Mouse (Mus musculus) intestine, postnatal 0 days (tissue): ENCODE data around the gene Gm20823. TPM values are rescaled to one million over a fixed set of nuclear protein-coding genes. Genes with fewer than 3 reads are reported as not detected.
"Not testable (repeated sequence)": the region's sequence is repeated elsewhere in the genome, so short reads cannot be mapped to it uniquely, and the experiment has no call there.

Experiments used
- ATAC-seq: fragments of 200-750 bp; cut with Nextera tagmentation; 2 replicates; pipeline ENCODE4 v1.8.0; 2017; ENCODE audit warnings: mild to moderate bottlenecking, moderate TSS enrichment, moderate library complexity
- H3K27ac ChIP-seq: fragments of 300-500 bp; sonication (generic); 2 replicates; pipeline ENCODE4 v1.5.1; 2014; ENCODE audit warnings: mild to moderate bottlenecking, low read depth, low read length, moderate library complexity
- H3K27me3 ChIP-seq: fragments of 300-500 bp; sonication (generic); replicated peaks from 2 replicates; pipeline ENCODE4 v1.6.1; 2014; ENCODE audit warnings: low read length, mixed read lengths; ENCODE audit not compliant: control insufficient read depth, insufficient read depth
- H3K36me3 ChIP-seq: fragments of 300-500 bp; sonication (generic); 2 replicates; pipeline ENCODE4 v1.6.1; 2014; ENCODE audit warnings: mild to moderate bottlenecking, moderate library complexity; ENCODE audit not compliant: control insufficient read depth, insufficient read depth
- H3K4me1 ChIP-seq: fragments of 300-500 bp; sonication (generic); replicated peaks from 2 replicates; pipeline ENCODE4 v1.6.1; 2014; ENCODE audit warnings: antibody characterized with exemption, low read length, mixed read lengths; ENCODE audit not compliant: control insufficient read depth, insufficient read depth
- H3K4me2 ChIP-seq: fragments of 300-500 bp; sonication (generic); replicated peaks from 2 replicates; pipeline ENCODE4 v1.6.1; 2014; ENCODE audit warnings: low read depth, mild to moderate bottlenecking, moderate library complexity
- H3K4me3 ChIP-seq: fragments of 300-500 bp; sonication (generic); 2 replicates; pipeline ENCODE4 v1.5.1; 2014; ENCODE audit warnings: low read depth, low read length
- H3K9ac ChIP-seq: fragments of 300-500 bp; sonication (generic); 2 replicates; pipeline ENCODE4 v1.6.1; 2014; ENCODE audit warnings: mild to moderate bottlenecking, low read depth, low read length
- H3K9me3 ChIP-seq: fragments of 300-500 bp; sonication (generic); 2 replicates; pipeline ENCODE4 v1.6.1; 2016; ENCODE audit warnings: mixed run types; ENCODE audit not compliant: control insufficient read depth
- WGBS: fragments of 180-500 bp; shearing (Covaris S2); extraction: QIAGEN DNeasy Blood & Tissue Kit; methylation state at CpG from one replicate; pipeline ENCODE4 v1.1.7; 2014; 5-methylcytosine and 5-hydroxymethylcytosine counted together
- polyA plus RNA-seq: library from polyadenylated mRNA; unstranded; fragments of >200 nt; fragmentation: Nextera tagmentation; extraction: Ambion mirVana; gene quantifications from 2 replicates; pipeline ENCODE4 v1.2.1, GENCODE M21; 2015

Gm20823 gene
- polyA plus RNA-seq, result not detected in 2 replicates

DNA sequence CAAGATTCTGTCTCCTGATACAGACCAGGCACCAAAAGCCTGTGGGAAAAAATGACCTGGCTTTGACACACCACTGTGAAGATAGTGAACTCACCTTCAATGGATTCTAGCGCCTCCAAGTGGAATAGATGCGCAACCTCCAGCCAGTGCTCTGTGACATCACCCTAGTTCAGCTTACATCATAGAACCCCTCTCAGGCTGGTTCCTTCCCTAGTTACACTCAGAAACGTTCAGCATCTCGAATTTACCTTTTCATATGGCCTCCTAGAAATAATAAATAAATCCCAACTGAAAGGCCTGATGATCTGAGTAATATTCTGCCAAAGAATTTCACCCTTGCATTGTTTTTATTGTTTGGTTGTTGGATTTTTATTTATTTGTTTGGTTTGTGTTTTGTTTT is at the start of gene Gm20823:
Gene Gm20823 (minus strand): TSS at position 101 of the 400 bp plus-strand sequence.
- H3K36me3 ChIP-seq, H3K27me3 ChIP-seq, H3K9me3 ChIP-seq, ATAC-seq, H3K4me3 ChIP-seq, H3K4me2 ChIP-seq, H3K9ac ChIP-seq, H3K4me1 ChIP-seq, H3K27ac ChIP-seq: not testable (repeated sequence)
- no CpG with 5 or more reads among the region's 4 CpGs for WGBS
